In the genomic region with DNA sequence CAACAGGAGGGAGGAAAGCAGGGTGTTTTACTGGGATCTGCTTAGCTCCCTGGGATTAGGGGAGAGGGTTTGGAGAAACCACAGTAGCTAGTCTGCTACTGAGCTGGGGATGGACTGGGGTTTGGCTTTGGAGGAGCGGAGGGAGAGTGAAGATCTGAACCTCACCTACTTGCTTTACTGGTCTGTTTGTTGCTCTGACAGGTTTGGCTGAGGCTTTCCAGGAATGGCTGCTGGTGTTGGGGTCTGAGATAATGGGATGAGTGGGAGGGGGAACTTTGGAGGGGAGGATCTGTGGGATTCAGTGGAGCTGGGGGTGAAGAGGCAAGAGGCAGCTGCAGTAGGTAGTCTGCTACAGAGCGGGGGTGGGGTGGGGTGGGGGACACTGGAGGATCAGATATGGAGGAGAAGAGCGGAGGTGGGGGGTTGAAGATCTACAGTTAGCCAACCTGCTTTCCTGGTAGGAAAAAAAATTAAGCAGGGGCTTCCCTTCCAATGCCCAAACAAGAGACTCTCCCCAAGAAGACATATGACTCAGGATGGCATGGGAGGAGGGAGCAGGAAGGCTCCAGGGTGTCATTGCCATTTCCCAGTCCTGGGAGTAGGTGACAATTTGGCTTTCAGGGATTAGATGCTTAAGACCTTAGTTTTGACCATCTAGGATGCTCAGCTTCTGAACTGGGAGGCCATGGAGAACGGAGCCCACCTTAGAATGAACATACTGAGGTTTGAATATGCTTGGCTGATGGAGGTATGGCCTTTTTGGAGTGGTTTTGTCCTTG, we compare ENCODE assay signal across 34 mouse cellular contexts. TPM values are rescaled to one million over a fixed set of nuclear protein-coding genes. Genes with fewer than 3 reads are reported as not detected.
"Had no signal": no experiment of that assay in that cellular context is flagged by ENCODE, and none has a peak within 500 bp of the region (broad histone marks: within the 10 kb centered on the region; RNA-seq: fewer than 3 reads in every experiment).

No protein-coding gene starts in this region.

- H3K4me2 ChIP-seq: heart, embryonic 12.5 days; hindbrain, embryonic 12.5 days; hindbrain, embryonic 14.5 days; limb, embryonic 13.5 days; liver, embryonic 11.5 days; liver, embryonic 13.5 days; liver, embryonic 15.5 days had no signal

- ATAC-seq: forebrain, embryonic 16.5 days; hindbrain, embryonic 16.5 days; inflammation-experienced regulatory T-cells, adult 6 months; intestine, embryonic 16.5 days had no signal

- H3K9me3 ChIP-seq: heart, embryonic 12.5 days; hindbrain, embryonic 10.5 days; hindbrain, embryonic 12.5 days; limb, embryonic 13.5 days; liver, embryonic 13.5 days; liver, embryonic 15.5 days had no signal

- H3K9ac ChIP-seq: heart, embryonic 12.5 days; hindbrain, embryonic 12.5 days; hindbrain, embryonic 14.5 days; limb, embryonic 13.5 days; liver, embryonic 13.5 days; liver, embryonic 15.5 days had no signal

- H3K4me1 ChIP-seq: liver, embryonic 13.5 days; liver, embryonic 15.5 days had no signal

- H3K27ac ChIP-seq: heart, adult 2 months; hindbrain, embryonic 10.5 days; hindbrain, embryonic 12.5 days; hindbrain, embryonic 14.5 days; layer of hippocampus, adult 2 months; left cerebral cortex, adult 2 months; limb, embryonic 13.5 days; liver, embryonic 13.5 days; liver, embryonic 15.5 days had no signal

- DNase-seq: gastrocnemius, postnatal 14 days; gastrocnemius, postnatal 36 days; heart, adult 2 months; heart, postnatal 10 days; heart, postnatal 36 days; kidney, adult 18-20 months; kidney, adult 8-10 months; kidney, postnatal 10 days; kidney, postnatal 4 days; liver; liver, embryonic 13.5 days had no signal

- H3K36me3 ChIP-seq: heart, embryonic 12.5 days; hindbrain, embryonic 10.5 days; hindbrain, embryonic 12.5 days; limb, embryonic 13.5 days; liver, embryonic 13.5 days; liver, embryonic 15.5 days had no signal

- H3K4me3 ChIP-seq: heart, adult 2 months; heart, embryonic 12.5 days; hindbrain, embryonic 10.5 days; hindbrain, embryonic 12.5 days; layer of hippocampus, adult 2 months; left cerebral cortex, adult 2 months; limb, embryonic 13.5 days; liver, embryonic 13.5 days; liver, embryonic 15.5 days had no signal

RNA-seq across cellular contexts. Expression of a gene that starts 26.3 kb away (rescaled TPM):
- total RNA-seq: gastrocnemius, adult 18-20 months; gastrocnemius, adult 8-10 months; gastrocnemius, postnatal 14 days; gastrocnemius, postnatal 36 days; granulocyte monocyte progenitor cell, adult 5-6 weeks; heart, adult 2 months; heart, postnatal 10 days; heart, postnatal 36 days; layer of hippocampus, adult 2 months; layer of hippocampus, postnatal 10 days; layer of hippocampus, postnatal 25 days; left cerebral cortex, adult 2 months; left cerebral cortex, postnatal 14 days had no signal
- polyA plus RNA-seq: forebrain, embryonic 16.5 days; heart, embryonic 12.5 days; heart, embryonic 14.5 days; heart, embryonic 16.5 days; hindbrain, embryonic 10.5 days; hindbrain, embryonic 12.5 days; hindbrain, embryonic 14.5 days; hindbrain, embryonic 16.5 days; inflammation-experienced regulatory T-cells, adult 6 months; kidney, embryonic 14.5 days; kidney, embryonic 16.5 days; limb, embryonic 13.5 days; liver, embryonic 11.5 days; liver, embryonic 13.5 days; liver, embryonic 15.5 days had no signal
